Mouse (Mus musculus) cortical plate, adult 2 months (tissue): ENCODE results near the gene Iars2.

Experiments
- CTCF ChIP-seq: fragments of 200-500 bp; IDR thresholded peaks from 2 replicates; pipeline ENCODE4 v1.5.1; 2011; ENCODE audit warnings: mild to moderate bottlenecking, control low read depth, low read length; ENCODE audit not compliant: insufficient read depth; ENCODE audit errors: extremely low read depth
- POLR2A ChIP-seq: fragments of 200-500 bp; IDR thresholded peaks from 2 replicates; pipeline ENCODE4 v1.6.1; 2011; ENCODE audit warnings: mild to moderate bottlenecking, low read length, control low read depth; ENCODE audit not compliant: insufficient read depth; ENCODE audit errors: extremely low read depth

GRCm38 (mm10) chr1:185291336-185291735 is 37.9 kb downstream of the Iars2 start:
- no peak for TF ChIP-seq CTCF
- TF ChIP-seq POLR2A, result no peak
